Mouse (Mus musculus): ENCODE data around the gene Arhgef19. TPM values are rescaled to one million over a fixed set of nuclear protein-coding genes. Genes with fewer than 3 reads are reported as not detected.

Gene Arhgef19
- polyA plus RNA-seq, 1 experiment from 2014 or later: 3.2 TPM

DNA sequence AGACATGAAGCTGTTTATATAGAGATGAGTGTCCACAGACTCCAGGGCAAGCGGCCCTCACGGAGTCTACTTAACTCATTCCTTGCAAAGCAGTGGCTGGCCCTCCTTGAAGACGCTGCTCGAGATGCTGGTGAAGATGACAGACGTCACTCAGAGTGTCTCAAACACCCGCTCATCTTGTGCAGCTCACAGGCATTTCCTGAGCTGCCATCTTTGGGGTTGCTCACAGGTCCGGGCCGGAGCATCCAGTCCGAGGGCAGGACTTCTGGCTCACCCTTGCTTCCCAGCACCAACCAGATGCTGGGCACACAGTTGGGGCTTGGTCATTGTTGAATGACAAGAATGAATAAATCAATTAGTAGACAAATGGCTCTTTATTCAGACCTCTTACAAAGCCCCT, 26.4 kb upstream of the Arhgef19 start:
- WGBS: 83% methylated on average over 9 of the region's 9 CpGs
- H3K4me1 ChIP-seq (replicated peaks): peaks cover 7% of the 10 kb centered on the region
- no peak for ATAC-seq (replicated peaks; ENCODE audit: insufficient number of reproducible peaks, insufficient read depth, low FRiP score, low read depth)
- no peak overlapping the region for H3K4me2 ChIP-seq
- no peak overlapping the region for H3K27ac ChIP-seq
- H3K9ac ChIP-seq: no peak overlapping the region
- no peaks in the 10 kb centered on the region for H3K9me3 ChIP-seq (replicated peaks)
- H3K4me3 ChIP-seq: no peak overlapping the region
- no peaks in the 10 kb centered on the region for H3K27me3 ChIP-seq
- no peaks in the 10 kb centered on the region for H3K36me3 ChIP-seq

DNA sequence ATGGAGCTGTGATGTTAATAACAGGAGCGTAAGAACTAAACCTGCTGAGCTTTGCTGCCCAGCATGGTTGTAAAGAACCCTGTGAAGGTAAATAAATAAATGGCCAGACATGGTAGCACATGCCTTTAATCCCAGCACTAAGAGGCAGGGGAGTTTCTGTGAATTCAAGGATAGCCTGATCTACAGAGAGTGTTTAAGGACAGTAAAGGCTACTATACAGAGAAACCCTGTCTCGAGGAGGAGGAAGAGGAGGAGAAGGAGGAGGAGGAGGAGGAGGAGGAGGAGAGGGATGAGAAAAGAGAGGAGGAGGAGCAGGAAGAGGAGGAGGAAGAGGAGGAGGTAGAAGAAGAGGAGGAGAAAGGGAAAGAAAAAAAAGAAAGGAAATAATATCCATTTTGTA, 26.0 kb upstream of the Arhgef19 start:
- no peak for ATAC-seq (replicated peaks; ENCODE audit: insufficient number of reproducible peaks, insufficient read depth, low FRiP score, low read depth)
- Histone ChIP-seq H3K4me2 (peak overlapping the region; percentile 90), H3K9me3 (replicated peaks) (no peaks in the 10 kb centered on the region), H3K27ac (no peak overlapping the region), H3K4me1 (replicated peaks) (peaks cover 7% of the 10 kb centered on the region), H3K27me3 (no peaks in the 10 kb centered on the region), H3K4me3 (peak overlapping the region; percentile 58), H3K9ac (no peak overlapping the region), H3K36me3 (no peaks in the 10 kb centered on the region)
- 58% methylated on average over 2 of the region's 2 CpGs for WGBS

DNA sequence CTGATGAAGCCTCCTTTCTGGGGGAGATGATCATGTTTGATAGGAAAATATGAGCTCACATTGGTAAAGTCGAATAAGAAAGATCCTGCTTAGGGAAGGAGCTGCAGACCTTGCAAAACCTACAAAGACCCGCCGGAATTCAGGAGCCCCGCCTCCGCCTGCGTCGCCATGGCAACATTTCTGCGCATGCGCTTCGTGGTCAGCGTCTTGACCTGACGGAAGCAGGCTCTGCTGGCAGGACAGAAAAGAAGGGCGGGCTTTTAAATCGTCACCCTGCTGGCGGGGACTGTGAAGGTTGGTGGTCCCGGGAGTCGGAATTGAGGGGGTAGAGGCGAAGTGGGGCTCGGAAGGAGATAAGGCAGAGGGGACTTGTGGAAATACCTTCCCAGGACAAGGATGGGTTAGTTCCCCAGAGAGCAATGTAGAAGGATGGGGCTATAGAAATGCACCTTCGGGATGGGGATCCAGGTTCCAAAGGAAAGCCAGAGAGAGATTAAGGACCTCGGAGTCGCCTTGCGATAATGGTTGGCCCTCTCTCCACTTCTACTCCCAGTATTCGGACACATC, 25.4 kb upstream of the Arhgef19 start, which contains the start of gene Rsg1:
TSS of gene Rsg1 (plus strand) at position 187 of the 567 bp plus-strand sequence.
- H3K4me2 ChIP-seq: peak within 1 kb of the TSS; percentile 90
- peak; percentile 75 for ATAC-seq (replicated peaks; ENCODE audit: insufficient number of reproducible peaks, insufficient read depth, low FRiP score, low read depth)
- H3K9me3 ChIP-seq (replicated peaks): no peaks in the 10 kb centered on the region
- H3K27ac ChIP-seq: no peak within 1 kb of the TSS
- peak within 1 kb of the TSS; percentile 51 for H3K9ac ChIP-seq
- H3K36me3 ChIP-seq: no peaks in the 10 kb centered on the region
- H3K4me3 ChIP-seq: peak within 1 kb of the TSS; percentile 58
- no peaks in the 10 kb centered on the region for H3K27me3 ChIP-seq
- 0% methylated on average over 24 of the region's 24 CpGs for WGBS
- H3K4me1 ChIP-seq (replicated peaks): peaks cover 7% of the 10 kb centered on the region

DNA sequence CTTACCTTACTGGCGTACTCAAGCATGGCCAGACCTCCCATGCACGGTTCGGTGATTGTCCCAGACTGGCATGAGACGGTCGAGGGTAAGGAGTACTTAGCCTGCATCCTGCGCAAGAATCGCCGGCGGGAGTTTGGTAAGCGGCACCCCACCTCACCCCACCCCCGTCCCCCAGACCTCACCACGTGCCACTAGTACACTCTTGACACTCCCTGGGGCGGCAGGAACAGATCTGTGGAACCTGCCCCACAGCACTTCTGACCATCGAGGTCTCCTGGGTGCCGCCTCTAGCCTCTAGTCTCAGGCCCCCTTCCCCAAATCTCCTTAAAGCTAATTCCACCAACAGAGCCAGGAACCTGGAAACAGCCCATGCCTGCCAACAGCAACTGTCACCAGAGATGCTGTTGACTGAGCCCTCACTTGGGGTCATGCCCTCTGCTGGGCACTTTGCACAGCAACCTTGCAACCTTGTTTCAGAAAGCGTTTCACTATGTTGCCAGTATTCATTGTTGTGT, 24.9 kb upstream of the Arhgef19 start:
- H3K4me1 ChIP-seq (replicated peaks): peaks cover 7% of the 10 kb centered on the region
- no peaks in the 10 kb centered on the region for H3K27me3 ChIP-seq
- WGBS: 2% methylated on average over 16 of the region's 16 CpGs
- no peak overlapping the region for H3K27ac ChIP-seq
- peak overlapping the region; percentile 51 for H3K9ac ChIP-seq
- ATAC-seq (replicated peaks; ENCODE audit: insufficient number of reproducible peaks, insufficient read depth, low FRiP score, low read depth): no peak
- no peaks in the 10 kb centered on the region for H3K36me3 ChIP-seq
- peak overlapping the region; percentile 58 for H3K4me3 ChIP-seq
- H3K4me2 ChIP-seq: peak overlapping the region; percentile 90
- no peaks in the 10 kb centered on the region for H3K9me3 ChIP-seq (replicated peaks)

DNA sequence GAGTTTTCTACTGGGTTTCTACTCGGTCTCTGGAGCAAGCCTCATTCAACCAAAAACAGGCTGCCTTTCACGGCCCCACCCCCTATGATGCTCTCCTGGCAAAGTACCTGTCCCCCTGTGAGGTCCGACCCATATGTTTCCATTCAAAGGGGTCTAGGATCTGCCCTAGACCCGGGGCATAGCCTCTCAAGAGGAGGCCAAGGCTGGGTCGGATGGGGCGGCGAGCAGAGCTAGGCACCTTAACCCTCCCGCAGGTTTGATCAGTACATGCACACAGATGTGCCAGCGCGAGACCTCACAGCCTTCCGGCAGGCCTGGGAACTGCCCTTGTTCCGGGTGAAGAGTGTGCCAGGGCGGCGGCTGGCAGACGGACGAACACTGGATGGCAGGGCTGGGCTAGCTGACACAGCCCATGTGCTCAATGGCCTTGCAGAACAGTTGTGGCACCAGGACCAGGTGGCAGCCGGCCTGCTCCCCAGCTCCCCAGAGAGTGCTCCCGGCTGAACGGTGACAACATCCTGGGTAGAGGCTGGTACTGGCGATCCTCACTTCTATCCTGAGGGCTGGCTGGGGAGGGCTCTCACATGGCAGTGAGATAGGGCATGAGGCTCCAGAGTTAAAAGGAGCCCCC, 19.6 kb upstream of the Arhgef19 start:
- Histone ChIP-seq H3K4me3 (no peak overlapping the region), H3K27me3 (no peaks in the 10 kb centered on the region), H3K4me1 (replicated peaks) (peaks cover under 1% of the 10 kb centered on the region), H3K27ac (no peak overlapping the region), H3K4me2 (no peak overlapping the region), H3K36me3 (no peaks in the 10 kb centered on the region), H3K9ac (no peak overlapping the region), H3K9me3 (replicated peaks) (no peaks in the 10 kb centered on the region)
- no peak for ATAC-seq (replicated peaks; ENCODE audit: insufficient number of reproducible peaks, insufficient read depth, low FRiP score, low read depth)
- WGBS: 87% methylated on average over 20 of the region's 20 CpGs

DNA sequence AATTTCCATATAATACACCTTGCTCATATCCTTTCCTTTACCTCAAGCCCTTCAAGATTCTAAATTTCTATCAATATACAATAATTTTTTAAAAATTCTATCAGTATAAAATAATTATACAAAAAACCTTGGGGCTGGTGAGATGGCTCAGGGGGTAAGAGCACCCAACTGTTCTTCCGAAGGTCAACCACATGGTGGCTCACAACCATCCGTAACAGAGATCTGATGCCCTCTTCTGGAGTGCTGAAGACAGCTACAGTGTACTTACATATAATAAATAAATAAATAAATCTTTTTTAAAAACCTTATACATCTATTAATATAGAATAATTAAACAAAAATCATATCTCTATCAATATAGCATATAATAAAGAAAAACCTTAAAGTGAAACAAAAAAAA, 17.5 kb upstream of the Arhgef19 start:
- H3K4me2 ChIP-seq: no peak overlapping the region
- ATAC-seq (replicated peaks; ENCODE audit: insufficient number of reproducible peaks, insufficient read depth, low FRiP score, low read depth): no peak
- H3K9ac ChIP-seq: no peak overlapping the region
- H3K27me3 ChIP-seq: no peaks in the 10 kb centered on the region
- H3K27ac ChIP-seq: no peak overlapping the region
- no peaks in the 10 kb centered on the region for H3K9me3 ChIP-seq (replicated peaks)
- no peak overlapping the region for H3K4me3 ChIP-seq
- no peaks in the 10 kb centered on the region for H3K36me3 ChIP-seq
- no peaks in the 10 kb centered on the region for H3K4me1 ChIP-seq (replicated peaks)
- WGBS: 66% methylated on average over 2 of the region's 2 CpGs

DNA sequence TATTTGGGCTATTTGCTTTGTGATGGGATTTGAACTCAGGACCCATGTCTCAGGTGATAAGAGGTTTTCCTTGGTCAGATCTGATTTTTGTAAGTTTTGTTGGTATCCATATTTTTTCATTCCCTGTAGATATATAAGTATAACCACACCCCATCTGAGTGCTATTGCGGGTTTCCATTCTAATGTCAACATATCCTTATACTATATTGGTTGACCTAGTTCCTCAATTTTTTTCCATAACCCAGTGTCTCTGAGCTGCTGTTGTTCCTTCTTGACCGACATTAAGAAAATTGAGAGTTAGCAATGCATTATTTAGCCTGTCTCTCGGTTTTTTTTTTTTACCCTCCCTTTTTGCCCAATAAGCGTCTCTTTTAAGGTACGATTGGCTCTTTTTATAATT, 16.5 kb upstream of the Arhgef19 start:
- Histone ChIP-seq H3K27ac (no peak overlapping the region), H3K9me3 (replicated peaks) (no peaks in the 10 kb centered on the region), H3K4me2 (no peak overlapping the region), H3K4me3 (no peak overlapping the region), H3K27me3 (no peaks in the 10 kb centered on the region), H3K36me3 (no peaks in the 10 kb centered on the region), H3K9ac (no peak overlapping the region), H3K4me1 (replicated peaks) (no peaks in the 10 kb centered on the region)
- 88% methylated on average over 5 of the region's 5 CpGs for whole genome bisulfite sequencing
- ATAC-seq (replicated peaks; ENCODE audit: insufficient number of reproducible peaks, insufficient read depth, low FRiP score, low read depth): no peak

DNA sequence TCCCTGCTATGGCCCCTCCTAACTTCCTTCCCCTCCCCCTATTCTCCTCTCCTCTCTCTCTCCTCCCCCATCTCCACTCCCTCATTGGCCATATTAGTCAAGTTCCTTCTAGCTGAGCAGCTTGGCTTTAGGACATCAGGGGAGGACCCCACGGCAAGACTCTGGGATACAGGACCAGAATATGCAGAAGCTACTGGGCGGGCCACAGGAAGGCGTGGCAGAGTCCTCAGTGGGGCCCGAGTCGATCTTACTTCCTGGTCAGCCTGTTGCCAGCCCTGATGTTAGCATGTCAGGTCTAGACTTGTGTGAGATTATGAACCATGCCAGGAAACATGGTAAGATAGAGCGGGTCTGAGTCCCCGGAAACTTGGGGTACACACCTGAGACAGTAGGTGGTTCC, 10.6 kb upstream of the Arhgef19 start:
- no peaks in the 10 kb centered on the region for H3K9me3 ChIP-seq (replicated peaks)
- H3K4me1 ChIP-seq (replicated peaks): 0 out of 2 replicates have a peak, but pooled peaks cover 5% of the 10 kb centered on the region
- H3K4me3 ChIP-seq: no peak overlapping the region
- no peak overlapping the region for H3K4me2 ChIP-seq
- peaks cover 8% of the 10 kb centered on the region for H3K27me3 ChIP-seq
- H3K36me3 ChIP-seq: no peaks in the 10 kb centered on the region
- H3K27ac ChIP-seq: no peak overlapping the region
- 80% methylated on average over 7 of the region's 7 CpGs for whole genome bisulfite sequencing
- ATAC-seq (replicated peaks; ENCODE audit: insufficient number of reproducible peaks, insufficient read depth, low FRiP score, low read depth): no peak
- no peak overlapping the region for H3K9ac ChIP-seq

DNA sequence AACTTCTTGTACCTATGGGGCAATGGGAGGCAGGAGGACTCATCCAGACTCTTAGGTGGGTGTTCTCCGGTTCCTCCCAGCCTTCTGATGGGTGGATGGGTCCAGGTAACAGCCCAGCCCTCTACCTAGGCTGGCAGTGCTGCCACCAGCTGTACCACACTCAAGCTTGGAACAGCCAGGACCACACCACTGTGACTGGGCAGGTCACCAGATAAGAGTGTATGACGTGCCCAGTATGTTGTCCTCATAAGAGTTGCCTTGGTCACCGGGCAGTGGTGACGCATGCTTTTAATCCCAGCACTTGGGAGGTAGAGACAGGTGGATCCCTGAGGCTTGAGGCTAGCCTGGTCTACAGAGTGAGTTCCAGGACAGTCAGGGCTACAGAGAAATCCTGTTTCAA, 6.1 kb upstream of the Arhgef19 start:
- H3K4me2 ChIP-seq: no peak overlapping the region
- no peak for ATAC-seq (replicated peaks; ENCODE audit: insufficient number of reproducible peaks, insufficient read depth, low FRiP score, low read depth)
- H3K27ac ChIP-seq: no peak overlapping the region
- H3K4me1 ChIP-seq (replicated peaks): 0 out of 2 replicates have a peak, but pooled peaks cover 5% of the 10 kb centered on the region
- no peaks in the 10 kb centered on the region for H3K9me3 ChIP-seq (replicated peaks)
- no peak overlapping the region for H3K4me3 ChIP-seq
- no peak overlapping the region for H3K9ac ChIP-seq
- 75% methylated on average over 4 of the region's 4 CpGs for WGBS
- no peaks in the 10 kb centered on the region for H3K36me3 ChIP-seq
- H3K27me3 ChIP-seq: peaks cover 27% of the 10 kb centered on the region

DNA sequence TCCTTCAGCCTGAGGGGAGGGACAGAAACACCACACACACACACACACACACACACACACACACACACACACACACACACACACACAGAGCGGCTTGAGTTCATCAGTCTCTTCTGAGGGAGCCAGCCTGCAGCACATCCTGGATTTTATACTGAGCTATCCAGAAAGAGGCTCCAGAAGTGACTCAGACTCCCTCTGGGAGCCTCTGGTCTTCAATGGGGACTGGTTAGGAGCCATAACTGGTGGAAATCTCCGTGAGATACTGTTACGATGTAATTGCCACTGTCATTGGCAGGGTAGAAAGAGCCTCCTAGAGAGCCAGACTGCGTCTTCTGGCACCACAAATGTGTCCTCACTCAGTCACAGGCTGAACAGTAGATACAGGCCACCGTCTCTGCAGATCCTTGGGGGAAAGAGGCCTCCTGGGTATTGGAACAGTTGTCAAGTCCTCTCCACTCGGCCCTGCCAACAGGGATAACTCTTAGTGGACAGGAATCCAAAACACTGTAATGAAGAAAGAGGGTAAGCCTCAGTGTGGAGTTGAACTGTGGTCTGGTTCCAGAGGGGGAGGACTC, 3.7 kb upstream of the Arhgef19 start:
- Histone ChIP-seq H3K9me3 (replicated peaks) (no peaks in the 10 kb centered on the region), H3K27ac (no peak overlapping the region), H3K4me2 (no peak overlapping the region), H3K4me3 (no peak overlapping the region), H3K9ac (no peak overlapping the region), H3K36me3 (no peaks in the 10 kb centered on the region), H3K4me1 (replicated peaks) (peaks cover 22% of the 10 kb centered on the region), H3K27me3 (peaks cover 48% of the 10 kb centered on the region)
- WGBS: 58% methylated on average over 6 of the region's 6 CpGs
- no peak for ATAC-seq (replicated peaks; ENCODE audit: insufficient number of reproducible peaks, insufficient read depth, low FRiP score, low read depth)

DNA sequence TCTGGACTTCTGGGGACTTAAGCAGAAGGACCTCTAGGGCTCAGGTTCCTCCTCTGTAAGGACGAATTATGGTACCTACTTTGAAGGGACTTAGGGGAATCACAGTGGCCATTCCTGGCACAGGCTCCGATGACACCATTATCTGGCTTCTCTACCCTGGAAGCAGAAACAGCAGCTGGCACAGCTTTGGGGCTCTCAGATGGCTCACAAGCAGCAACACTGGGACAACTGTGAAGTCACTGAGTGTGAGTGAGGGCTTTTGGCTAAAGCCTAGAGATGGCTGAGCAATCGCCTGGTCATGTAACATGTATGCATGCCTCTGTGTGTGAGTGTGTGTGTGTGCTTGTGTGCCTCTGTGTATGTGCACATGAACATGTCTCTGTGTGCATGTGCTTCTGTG, 2.4 kb upstream of the Arhgef19 start:
- H3K4me2 ChIP-seq: no peak overlapping the region
- H3K9me3 ChIP-seq (replicated peaks): no peaks in the 10 kb centered on the region
- H3K27ac ChIP-seq: no peak overlapping the region
- no peak for ATAC-seq (replicated peaks; ENCODE audit: insufficient number of reproducible peaks, insufficient read depth, low FRiP score, low read depth)
- H3K4me3 ChIP-seq: no peak overlapping the region
- H3K9ac ChIP-seq: no peak overlapping the region
- H3K4me1 ChIP-seq (replicated peaks): peaks cover 29% of the 10 kb centered on the region
- 72% methylated on average over 3 of the region's 3 CpGs for WGBS
- no peaks in the 10 kb centered on the region for H3K36me3 ChIP-seq
- peaks cover 60% of the 10 kb centered on the region for H3K27me3 ChIP-seq

All from heart, embryonic 15.5 days (tissue).